Mouse (Mus musculus) liver, adult (tissue): ENCODE measurements around the gene Nap1l5.

ENCODE experiments used
- GATA4 ChIP-seq: IDR thresholded peaks from 2 replicates; pipeline ENCODE4 v1.6.1; 2014; ENCODE audit warnings: mild to moderate bottlenecking, low read length; ENCODE audit not compliant: insufficient replicate concordance

Gene Nap1l5

DNA sequence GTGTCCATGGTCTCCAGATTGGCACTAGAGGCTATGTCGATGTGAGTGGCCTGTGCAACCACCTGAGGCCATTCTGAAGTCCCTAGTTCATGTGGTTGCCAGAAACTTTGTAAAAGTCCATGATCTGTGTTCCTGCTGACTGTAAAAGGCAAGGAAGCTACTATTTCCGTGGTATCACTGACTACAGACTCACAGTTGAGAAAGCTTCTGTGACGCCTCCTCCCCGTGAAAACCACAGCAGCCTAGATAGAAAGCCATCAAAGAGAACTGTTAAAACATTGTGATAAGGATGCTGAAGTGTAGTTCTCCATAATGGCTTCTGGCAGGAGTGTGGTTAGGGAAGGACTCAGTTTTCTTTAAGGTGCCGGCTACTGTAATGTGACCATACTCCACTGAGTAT is 26.0 kb downstream of the Nap1l5 start:
- TF ChIP-seq GATA4 = no peak

DNA sequence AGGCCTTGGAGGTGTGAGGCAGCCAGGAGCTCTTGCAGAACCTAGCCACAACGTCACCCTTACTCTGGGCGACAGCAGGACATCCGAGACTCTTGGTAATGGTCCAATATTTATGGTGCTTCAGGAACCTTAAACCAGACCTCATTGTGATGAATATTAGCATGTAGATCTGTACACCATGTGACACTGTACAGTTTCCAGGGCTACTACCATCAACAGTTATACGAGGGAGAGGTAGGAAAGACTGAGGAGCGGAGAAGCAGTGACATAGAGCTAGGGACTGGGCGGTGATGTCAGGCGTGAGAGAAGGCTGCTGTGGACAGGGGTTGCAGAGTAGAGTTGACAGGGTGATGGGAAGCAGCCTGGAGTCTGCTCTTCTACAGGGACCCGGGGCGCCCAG is 26.9 kb downstream of the Nap1l5 start:
- no peak for TF ChIP-seq GATA4

DNA sequence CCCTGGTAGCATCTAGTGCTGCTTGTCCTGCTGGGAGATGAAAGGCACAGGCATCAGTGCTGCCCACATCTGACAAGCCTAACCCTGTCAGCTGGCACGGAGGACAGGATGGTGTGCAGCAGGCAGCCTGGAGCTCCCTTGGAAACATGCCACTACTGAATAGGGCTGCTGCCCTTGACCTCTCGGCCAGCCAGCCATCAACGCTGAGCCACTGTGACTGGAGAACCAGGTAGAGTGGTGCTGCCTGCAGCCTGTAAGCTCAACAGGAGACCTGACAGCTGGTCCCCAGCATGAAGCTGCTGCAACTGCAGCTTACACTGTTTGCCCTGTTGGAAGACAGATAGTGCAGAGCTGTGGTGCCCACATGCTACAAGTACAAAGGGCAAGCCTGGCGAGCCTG is 27.3 kb downstream of the Nap1l5 start:
- TF ChIP-seq GATA4 = no peak

DNA sequence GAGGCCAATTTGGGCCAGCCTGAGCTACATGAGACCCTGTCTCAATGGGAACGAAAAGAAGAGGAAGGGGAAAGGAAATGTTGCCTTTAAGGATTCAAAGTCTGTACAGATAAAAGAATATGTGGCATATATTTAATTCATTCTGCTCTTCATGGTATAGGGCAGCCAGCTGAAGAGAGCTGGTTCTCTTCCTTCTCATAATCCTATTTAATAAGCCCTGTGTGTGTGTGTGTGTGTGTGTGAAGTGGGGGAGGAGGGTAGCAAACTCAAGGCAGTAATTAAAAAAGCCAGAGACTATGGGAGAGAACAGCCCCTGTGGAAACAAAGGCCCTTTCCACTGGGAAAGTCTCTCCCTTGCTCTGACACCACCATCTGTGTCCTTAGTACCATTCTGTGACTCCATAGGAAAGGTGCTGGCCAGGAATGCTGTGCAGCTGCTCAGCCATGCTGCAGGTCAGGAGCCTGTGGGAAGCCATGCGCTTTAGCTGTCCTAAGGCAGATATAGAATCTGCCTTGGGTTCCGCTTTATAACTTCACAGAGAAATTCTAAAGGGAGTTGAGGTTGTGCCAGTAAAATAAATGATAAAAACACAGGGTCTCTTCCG is 43.1 kb downstream of the Nap1l5 start:
- TF ChIP-seq GATA4 = no peak

DNA sequence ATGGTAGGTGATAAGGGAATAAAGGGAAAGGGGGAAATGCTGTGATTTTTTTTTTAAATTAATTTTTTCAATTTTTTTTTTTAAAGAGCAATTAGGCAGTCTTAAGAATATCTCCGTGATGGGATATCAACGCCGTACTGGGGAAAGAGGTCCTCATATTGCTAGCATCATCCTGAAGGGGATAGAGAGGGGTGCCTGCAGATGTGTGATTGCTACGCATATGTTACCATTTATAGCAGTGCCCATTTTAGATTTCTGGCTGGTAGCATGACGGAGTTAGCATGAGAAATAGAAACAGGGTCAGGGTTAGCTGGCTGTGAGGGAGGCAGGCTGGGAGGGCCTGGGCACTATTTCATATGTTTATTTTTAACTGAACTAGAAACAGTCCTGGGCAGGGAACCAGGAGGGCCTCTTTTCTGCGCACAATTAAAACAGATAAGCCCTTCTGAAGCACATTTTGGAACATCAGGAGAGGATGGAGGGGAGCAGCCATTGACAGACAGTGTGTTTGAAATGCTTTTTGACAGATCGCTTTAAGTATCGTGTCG is 44.4 kb downstream of the Nap1l5 start:
- no peak for TF ChIP-seq GATA4

DNA sequence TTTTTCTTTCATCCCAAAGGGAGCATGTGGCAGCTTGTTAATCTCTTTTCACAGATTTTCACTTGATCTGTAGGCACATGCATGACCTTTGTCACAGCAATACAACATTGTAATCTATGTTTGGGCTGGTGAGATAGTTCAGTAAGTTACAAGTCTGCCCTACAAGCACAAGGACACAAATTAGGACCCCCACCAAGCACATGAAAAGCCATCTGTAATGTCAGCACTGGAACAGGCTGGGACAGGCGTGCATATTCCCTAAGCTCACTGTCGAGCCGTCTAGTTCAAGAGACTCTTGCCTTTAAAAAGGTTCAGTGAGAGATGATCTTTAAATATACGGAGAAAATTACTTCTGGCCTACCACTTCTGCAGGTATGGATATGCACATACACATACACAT is 47.4 kb downstream of the Nap1l5 start:
- no peak for TF ChIP-seq GATA4

DNA sequence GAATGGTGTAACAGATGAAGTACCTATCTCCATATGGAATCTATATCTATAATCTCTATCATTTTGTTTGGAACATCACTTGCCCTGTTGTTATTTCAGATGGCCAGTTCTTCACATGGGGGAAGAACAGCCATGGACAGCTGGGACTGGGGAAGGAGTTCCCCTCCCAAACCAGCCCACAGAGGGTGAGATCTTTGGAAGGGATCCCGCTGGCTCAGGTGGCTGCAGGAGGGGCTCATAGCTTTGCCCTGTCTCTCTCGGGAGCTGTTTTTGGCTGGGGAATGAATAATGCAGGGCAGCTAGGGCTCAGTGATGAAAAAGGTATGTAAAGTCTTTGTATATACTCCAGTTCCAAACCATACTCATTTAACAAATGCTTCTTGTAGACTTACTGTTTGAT is 50.4 kb downstream of the Nap1l5 start:
- TF ChIP-seq GATA4 = no peak

DNA sequence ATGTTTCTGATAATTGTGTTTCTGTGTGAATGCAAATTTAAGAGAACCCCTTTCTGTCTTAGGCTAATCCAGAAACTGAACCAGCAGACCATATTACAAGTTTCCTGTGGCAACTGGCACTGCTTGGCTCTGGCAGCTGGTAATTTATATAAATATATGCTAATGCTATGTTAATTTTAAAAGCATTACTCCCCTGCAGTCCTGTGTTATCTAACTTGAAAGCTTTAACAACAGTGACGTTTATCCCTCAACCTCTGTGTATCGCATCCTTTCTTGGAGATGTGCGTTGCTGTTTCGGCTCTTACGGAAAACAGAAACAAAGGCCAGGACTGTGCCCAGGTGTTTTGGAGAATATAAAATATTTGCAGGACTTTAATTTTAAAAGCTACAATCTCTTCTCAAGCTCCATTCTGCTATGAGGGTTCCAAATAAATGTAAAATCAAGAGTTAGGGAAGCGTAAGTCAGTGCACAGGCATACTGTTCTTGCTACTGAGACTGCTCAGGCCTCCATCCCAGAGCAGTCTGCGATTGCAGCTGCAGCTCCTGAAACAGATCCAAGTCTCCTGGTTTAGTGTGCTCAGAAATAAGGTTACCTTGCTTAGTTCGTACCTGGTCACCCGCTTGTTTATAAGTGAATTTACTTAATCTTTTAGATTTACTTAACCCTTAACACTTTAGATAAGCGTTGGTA is 51.1 kb downstream of the Nap1l5 start:
- no peak for TF ChIP-seq GATA4
